ENCODE assay signal across 1 mouse cellular context in the genomic region with DNA sequence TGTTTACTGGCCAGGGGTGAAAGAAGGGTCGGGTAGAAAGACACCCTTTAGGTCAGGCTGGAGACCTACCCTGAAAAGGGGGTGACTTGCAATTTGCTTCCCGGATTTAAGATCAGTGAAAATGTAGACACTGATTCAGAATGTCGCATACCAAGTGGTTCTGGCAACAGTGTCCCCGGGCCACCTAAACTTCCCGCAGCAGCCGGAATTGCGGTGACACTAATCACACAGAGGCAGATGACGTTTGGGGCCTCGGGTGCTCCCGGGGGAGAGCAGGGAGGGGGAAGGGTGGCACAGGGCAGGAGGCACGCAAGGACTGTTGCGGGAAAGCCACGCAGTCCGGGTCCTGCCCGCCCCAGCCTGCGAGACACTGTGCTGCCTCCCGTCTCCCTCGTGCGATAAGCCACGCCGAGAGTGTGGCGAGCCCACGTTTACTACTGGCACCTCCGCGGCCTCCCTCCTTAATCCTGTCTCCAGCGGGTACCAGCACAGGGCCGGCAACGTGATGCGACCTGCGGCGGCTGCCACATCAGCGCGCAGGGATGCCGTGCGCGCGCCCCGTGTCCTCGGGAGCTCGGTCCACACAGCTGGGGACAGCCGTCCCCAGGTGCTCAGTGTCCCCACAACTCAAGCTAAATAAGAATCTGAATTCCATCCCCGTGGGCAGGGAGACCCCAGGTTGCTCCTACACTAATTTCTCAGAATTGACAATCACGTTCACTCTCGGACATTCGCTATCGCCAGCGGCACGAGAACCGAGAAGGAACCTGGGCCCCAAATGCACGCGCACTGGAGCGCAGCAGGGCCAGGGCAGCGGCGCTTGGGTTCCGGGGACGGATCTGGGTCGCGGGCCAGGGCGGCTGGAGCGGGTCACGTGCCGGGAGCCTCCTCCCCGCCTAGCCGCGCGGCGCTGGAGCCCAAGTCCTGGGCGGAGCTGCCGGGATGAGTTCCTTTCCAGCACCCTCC.
TF ChIP-seq lines count a peak whose summit lies in the region.

No protein-coding gene starts in this region.

TF ChIP-seq in myocyte, 11 proteins besides CTCF, POLR2A, EP300 and RAD21 (continued from another document):
- TF ChIP-seq MYOG (IDR thresholded peaks at IDR 0.05; ENCODE audit: control insufficient read depth in 1 of 3, insufficient read depth in 1 of 3, insufficient read length in 2 of 3, low read depth in 2 of 3) (peak in 2 of 3 experiments; percentile 52 to 58), USF1 (IDR thresholded peaks at IDR 0.05; ENCODE audit: low read depth) (peak; percentile 89), E2F4 (IDR thresholded peaks at IDR 0.05; ENCODE audit: insufficient read depth) (no peak), TCF3 (IDR thresholded peaks at IDR 0.05; ENCODE audit: insufficient read length, low read depth) (no peak)
